Mouse (Mus musculus) right cerebral cortex, postnatal 10 days (tissue): ENCODE data around the gene Ncapd3.

Experiments used
- DNase-seq, 2 experiments: peaks; one replicate each; pipeline ENCODE4 v3.0.0; 2021; ENCODE audit warnings: low spot score in 2 of 2

Ncapd3 gene

DNA sequence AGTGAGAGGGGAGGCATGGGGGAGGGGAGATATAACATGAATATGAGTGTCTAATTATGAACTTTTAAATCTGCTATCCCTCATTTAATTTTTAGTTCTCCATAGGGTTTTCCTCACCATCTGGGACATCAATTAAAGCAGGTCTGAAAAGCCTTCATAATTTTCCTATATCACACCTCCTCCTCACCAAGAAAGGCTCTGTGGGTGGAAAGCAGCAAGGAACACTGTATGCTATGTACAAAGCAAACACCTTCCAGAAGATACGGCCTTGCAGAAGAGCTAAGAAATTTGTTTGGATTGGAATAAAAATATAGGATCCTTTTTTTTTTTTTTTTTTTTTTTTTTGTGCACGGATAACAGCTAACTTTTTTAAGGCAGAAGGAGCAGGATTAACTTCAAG lies 94.0 kb downstream of the Ncapd3 start:
- no peak for DNase-seq

GRCm38 (mm10) chr9:27125450-27125849 lies 95.5 kb downstream of the Ncapd3 start:
- DNase-seq: no peak

DNA sequence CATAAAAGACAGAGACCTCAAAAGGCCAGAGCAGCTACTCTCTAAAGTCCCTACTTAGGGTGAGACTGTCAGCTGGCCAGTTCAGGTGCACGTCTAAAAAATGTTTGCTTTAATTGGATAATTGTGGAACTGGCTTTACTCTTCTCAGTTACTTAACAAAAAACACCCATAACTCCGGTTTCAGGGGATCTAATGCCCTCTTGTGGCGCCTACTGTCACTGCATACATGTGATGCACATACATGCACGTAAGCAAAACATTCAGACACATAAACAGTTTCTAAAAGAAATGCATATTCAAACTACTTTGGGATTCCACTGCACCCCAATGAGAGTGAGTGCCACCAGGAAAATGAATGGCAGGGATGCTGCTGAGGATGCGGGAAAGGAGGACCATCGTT lies 96.6 kb downstream of the Ncapd3 start:
- DNase-seq: no peak

DNA sequence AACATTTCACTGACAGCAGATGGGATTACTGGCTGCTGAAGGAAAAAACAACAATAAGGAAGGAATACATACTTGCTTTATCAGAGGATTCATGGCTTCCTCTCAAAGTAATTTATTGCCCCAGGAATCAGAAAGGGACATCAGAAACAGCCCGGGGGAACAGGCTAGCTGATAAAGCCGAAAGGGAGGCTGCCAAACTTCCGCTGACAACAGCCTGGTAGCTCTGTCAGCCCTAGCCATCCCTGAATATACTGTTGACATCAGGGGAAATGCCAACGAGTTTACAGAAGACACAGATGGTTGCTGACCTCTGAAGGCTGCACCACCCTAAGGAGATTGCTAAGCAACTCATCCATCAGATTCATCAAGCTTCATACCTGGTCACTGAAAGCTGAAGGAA lies 98.7 kb downstream of the Ncapd3 start:
- no peak for DNase-seq

DNA sequence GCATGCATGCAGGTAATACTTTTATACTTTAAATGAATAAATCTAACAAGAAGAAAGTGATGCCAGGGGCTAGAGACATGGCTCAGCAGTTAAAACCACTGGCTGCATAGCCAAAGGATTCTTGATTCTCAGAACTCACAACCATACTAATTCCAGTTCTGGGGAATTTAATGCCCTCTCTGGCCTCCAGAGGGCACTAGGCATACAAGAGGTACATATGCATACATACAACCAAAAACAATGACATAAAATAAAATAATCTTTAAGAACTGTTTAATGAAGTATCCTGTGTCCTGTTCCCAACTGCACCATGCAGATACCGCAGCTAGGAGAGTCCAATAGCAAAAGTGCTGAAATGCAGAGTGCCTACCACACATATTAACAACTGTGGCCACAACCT lies 104.4 kb downstream of the Ncapd3 start:
- DNase-seq: peak in 1 of 2 experiments; percentile 54

- DNase-seq: no peak
Measured at GRCm38 (mm10) chr9:27135372-27135771, 105.4 kb downstream of the Ncapd3 start.

- DNase-seq: no peak
Measured at GRCm38 (mm10) chr9:27136651-27137050, 106.7 kb downstream of the Ncapd3 start.

DNA sequence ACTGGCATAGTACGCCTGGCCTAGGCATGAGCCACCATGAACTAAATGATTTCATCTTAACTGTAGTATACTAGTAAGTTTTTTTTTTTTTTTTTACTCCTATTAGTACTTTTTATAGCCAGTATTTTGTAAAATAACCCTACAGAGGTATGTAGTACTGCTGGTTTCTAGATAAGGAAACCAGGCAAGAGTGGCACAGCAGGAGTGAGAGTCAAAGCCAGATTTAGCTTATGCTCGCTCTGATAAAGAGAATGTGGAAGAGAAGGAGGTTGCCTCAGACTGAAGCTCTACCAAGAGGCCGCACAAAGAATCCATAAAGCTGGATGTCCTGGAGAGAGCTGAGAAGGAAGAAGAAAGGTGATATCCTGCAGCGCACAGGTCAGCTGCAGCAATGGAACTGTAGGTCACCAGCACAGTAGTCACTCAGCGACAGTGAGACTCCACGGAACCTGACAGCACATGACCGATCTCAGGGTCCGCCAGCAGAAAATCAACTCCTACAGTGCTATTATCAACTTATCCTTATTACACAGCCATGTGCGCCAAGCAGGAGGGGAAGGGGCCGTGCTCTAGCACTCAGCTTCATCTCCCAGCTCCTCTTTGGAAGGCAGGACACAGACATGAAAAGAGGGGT lies 110.6 kb downstream of the Ncapd3 start:
- no peak for DNase-seq

DNA sequence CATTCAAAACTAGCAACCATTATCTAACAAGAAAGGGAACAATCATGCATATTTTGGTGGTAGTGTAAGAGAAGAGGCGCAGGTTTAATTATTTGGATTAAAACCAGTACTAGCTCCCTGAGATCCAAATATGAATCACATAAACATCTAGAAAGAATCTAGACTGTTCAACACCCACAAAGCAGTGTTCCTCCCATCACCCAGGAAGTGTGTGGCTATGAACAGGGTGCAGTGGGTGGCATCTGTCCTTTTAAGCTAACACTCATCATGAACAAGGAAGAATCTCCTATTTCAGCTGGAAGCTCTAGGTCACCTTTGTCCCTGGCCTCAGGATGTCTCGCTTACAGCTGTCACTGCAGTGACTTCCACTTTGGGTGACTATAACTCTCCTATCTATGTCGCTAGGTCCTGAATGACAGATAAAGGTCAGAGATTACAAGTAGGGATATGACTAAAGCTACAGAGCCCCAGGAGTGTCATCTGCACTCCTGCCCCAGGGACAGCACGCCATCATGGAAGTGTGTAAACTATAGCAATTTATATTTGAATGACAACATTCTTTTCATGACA lies 114.4 kb downstream of the Ncapd3 start:
- no peak for DNase-seq
